Mouse (Mus musculus) lung, postnatal 25 days (tissue): ENCODE measurements around the gene Fam90a1b.
"Not testable (repeated sequence)": the region's sequence is repeated elsewhere in the genome, so short reads cannot be mapped to it uniquely, and the experiment has no call there.

Experiments used
- DNase-seq: peaks from one replicate; pipeline ENCODE4 v3.0.0; 2022; ENCODE audit warnings: low spot score

Fam90a1b gene

DNA sequence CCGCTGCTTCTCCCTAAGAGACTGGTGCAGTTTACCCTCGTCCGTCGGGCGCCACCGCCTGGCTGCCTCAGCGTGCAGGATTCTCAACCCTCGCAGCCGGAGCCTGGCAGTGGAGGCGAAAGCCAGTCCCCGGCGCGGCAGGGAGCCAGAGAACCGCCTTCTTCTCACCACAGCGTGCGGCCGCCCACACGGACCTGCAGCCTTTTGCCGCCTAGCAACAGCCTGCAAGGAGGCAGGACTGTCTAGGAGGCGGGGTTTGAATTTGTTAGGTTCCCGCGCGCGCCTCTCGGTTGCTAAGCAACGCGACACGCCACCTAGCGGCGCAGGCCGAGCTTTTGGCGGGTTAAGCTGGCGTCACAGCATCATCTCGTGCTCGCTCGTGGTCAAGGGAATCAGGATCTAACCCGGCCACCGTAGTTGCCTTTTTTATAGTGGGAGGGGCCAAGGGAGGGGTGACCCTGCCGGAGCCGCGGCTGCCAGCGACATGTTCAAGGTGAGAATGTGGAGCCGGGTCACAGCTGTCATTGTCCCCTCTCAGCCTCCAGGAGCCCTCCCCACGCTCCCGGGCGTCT is at the start of gene Fam90a1b, which contains the start of gene Apoo:
Gene Fam90a1b, minus strand, starts transcription at position 108 of the 572 bp plus-strand sequence.
Gene Apoo, plus strand, starts transcription at position 448 of the 572 bp plus-strand sequence.
- peak; percentile 96 for DNase-seq

DNA sequence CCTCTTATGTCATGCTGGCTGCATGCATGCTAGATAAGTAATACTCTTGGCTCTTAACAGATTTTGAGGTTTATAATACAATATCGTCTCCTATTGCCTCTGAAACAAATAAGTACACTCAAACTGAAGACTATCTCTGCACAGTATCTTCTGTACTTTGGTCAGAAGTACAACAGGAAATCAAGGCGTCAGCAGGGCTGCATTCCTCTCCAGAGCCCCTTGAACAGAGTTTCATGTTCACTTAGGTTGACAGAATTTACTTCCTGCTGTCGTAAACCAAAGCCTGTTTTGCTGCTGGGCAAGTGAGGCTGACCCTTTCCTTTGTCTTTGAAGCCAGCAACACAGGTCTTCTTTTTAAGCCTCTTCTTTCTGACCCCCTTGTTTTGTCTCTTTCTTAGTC is 42.4 kb upstream of the Fam90a1b start:
- DNase-seq = peak; percentile 1

DNA sequence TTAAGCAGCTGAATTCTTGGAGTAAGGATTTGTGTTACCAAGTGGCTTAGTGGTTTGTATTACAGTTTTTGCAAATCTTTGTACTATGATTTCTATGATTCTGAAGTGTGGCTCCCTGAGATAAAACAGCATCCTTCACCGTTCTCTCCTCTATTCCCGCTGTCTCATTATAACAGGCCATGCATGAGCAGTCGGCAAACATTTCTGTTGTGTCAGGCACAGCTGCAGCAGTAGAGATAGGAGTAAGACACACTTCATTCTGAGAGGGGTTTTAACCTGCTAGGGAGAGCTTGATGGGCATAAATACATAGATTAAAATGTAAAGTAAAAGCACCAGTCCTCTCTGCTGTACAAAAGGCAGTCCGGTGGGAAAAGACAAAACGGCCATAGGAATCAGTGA is 12.2 kb upstream of the Fam90a1b start:
- DNase-seq = no peak

DNA sequence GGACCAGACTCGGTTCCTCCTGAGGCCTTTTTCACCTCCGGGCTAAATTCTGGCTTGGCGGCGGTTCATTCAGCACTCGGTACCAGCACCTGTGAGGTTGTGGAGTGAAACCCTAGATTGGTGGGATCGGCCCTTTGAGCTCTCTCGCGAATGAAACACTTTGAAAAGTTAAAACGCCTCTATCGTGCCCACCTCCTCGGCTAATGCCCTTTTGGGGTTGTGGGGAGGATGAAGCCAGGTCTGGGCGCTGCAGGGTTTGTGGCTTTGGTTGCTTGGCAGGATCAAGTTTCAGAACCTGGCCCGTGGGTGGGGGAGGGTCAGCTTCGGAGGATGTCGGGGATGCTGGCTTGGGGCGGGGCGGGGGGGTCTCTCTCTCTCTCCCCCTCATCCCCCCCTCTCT is 671 bp upstream of the Fam90a1b start:
- no peak for DNase-seq

DNA sequence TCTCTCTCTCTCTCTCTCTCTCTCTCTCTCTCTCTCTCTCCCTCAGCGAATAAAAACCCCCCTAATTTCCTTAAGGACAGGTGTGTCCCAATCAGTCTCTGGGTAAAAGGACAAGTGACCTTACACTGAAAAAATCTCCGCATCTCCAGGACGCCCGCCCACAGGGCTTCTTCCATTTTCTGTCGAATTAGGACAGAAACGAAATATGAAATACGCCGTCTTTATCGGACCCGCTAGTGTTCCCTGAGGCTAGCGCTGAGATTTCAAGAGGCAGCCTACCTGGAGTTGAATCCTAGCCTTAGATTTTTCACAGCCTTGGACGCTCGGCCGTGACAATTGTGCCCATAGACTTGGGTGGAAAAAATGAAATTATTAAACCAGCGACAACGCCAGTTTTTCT is 548 bp downstream of the Fam90a1b start:
- no peak for DNase-seq

DNA sequence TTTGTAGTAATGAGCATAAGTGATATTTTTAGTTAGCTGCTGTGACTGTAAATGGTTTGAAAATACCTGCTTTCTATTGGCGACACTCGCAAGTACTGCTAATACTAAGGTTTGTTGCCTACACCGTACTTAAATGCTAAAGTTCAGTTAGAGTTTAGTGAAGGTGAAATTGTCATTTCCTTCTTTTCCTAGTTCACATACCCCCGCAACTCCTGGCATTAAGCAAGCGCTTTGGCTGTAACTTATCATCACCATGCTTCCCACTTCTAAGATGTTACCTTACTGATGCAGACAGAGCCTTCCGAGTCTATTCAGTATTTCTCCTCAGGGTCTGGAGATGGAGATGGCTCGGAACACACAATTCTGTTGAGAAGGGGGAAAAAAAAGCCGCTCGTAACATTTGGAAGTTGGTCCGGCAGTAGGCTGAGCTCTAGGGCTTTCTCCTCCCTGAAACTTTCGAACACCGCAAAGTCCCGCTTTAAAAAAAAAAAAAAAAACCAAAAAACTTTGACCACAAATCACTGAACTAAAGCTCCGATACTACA is 1.1 kb downstream of the Fam90a1b start:
- no peak for DNase-seq

DNA sequence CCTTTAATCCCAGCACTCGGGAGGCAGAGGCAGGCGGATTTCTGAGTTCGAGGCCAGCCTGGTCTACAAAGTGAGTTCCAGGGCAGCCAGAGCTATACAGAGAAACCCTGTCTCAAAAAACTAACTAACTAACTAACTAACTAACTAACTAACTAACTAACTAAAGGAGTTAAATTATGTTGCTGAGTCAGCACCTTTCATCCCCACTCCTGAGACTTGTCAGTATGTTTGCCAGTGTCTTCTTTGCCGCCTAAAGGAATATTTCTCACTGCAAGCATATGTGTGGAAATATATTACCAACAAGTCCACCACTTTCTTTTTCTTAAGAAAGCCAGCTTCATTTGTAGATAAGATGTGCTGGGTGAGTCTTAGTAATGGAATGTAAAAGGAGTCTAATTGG is 22.9 kb downstream of the Fam90a1b start:
- DNase-seq = not testable (repeated sequence)

DNA sequence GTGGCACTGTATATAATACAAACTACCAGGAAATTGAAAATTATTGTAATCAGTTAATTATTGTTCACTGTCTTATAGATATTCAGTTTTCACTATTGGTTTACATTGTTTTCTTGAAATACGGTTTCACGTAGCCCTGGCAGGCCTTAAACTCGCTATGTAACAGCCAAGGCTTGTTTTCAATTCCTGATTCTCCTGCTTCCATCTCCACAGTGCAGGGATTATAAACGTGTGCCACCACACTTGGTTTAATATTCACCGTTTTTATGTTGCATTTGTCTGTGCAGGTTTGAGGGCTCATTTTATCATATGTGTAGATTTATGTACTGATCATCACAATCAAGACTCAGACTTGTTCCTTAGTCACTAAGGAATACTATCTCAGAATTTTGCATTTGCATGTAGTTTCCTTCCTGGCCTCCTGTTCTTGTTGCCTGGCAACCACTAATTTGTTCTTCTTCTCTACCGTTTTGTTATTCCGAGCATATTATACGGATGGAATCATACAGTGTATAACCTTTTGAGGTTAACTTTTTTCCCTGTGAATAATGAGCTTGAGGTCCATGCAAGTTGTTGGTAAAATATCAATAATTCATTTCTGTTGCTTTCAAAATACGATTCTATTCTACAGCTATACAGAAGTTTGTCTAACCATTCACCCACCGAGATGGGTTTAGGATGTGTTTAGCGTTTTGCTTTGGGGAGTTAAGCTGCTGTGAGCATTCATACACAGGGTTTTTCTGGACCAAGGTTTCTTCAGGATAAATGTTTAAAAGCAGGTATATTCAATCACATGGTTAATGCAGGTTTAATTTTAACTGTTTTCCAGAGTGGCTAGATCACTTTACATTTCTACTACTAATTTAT is 45.3 kb downstream of the Fam90a1b start:
- DNase-seq = no peak
